Mouse (Mus musculus): ENCODE measurements around the gene B9d2. TPM values are rescaled to one million over a fixed set of nuclear protein-coding genes. Genes with fewer than 3 reads are reported as not detected.

Gene B9d2
- polyA plus RNA-seq, 1 experiment from 2014 or later = 41.3 TPM

DNA sequence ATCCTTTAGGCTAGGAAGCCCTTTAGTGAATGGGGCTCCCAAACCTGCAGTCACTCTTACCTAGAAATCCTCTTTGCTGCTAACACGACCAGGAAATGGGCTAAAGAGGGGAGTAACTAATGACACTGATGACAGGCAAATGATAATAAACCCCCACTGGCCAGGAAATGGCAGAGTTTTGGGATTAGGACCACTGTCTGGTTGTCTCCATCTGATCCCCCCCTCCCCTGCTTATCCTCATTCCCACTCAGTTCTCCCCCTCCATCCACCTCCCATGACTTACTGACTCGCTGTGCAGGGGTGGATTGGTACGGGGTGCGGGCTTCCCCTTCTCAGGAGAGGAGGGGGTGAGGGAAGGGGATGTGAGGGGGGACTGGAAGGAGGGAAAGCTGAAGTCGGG is 9.5 kb downstream of the B9d2 start:
- H3K9me3 ChIP-seq (ENCODE audit: control insufficient read depth, low read length) = no peaks in the 10 kb centered on the region
- H3K9ac ChIP-seq (replicated peaks; ENCODE audit: low read depth, low read length) = no peak overlapping the region
- peaks cover 32% of the 10 kb centered on the region for H3K4me1 ChIP-seq (replicated peaks; ENCODE audit: control insufficient read depth, insufficient read depth, low read length)
- no peaks in the 10 kb centered on the region for H3K36me3 ChIP-seq (ENCODE audit: control insufficient read depth, insufficient read depth)
- H3K27ac ChIP-seq (ENCODE audit: low read length) = no peak overlapping the region
- 31% methylated on average over 5 of the region's 5 CpGs for WGBS
- H3K27me3 ChIP-seq (replicated peaks; ENCODE audit: control insufficient read depth, insufficient read depth, low read length) = peaks cover 61% of the 10 kb centered on the region
- no peak for ATAC-seq
- H3K4me3 ChIP-seq (replicated peaks; ENCODE audit: low read length) = no peak overlapping the region
- no peak overlapping the region for H3K4me2 ChIP-seq (ENCODE audit: low read length)

DNA sequence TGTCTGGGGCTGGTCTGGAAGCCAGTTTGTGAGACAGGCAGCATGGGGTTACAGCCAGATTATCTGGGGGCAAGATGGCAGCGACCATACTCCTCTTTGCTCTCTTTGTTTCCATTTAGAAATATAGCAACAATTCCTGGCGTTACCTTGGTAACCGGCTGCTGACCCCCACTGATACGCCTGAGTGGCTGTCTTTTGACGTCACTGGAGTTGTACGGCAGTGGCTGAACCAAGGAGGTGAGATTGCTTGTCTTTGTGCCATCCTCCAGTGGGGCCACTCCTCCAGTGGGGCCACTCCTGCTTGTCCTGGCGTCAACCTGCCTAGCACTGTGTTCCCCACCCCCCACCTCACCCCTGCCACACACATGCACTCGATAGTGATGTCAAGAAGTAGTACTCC is 13.5 kb downstream of the B9d2 start:
- Histone ChIP-seq H3K4me3 (replicated peaks; ENCODE audit: low read length) (no peak overlapping the region), H3K27me3 (replicated peaks; ENCODE audit: control insufficient read depth, insufficient read depth, low read length) (peaks cover 31% of the 10 kb centered on the region), H3K4me2 (ENCODE audit: low read length) (no peak overlapping the region), H3K36me3 (ENCODE audit: control insufficient read depth, insufficient read depth) (no peaks in the 10 kb centered on the region), H3K4me1 (replicated peaks; ENCODE audit: control insufficient read depth, insufficient read depth, low read length) (peaks cover 5% of the 10 kb centered on the region), H3K9ac (replicated peaks; ENCODE audit: low read depth, low read length) (no peak overlapping the region), H3K27ac (ENCODE audit: low read length) (no peak overlapping the region), H3K9me3 (ENCODE audit: control insufficient read depth, low read length) (no peaks in the 10 kb centered on the region)
- ATAC-seq = peak; percentile 45; the same call in 1 of the 2 replicates
- 43% methylated on average over 8 of the region's 8 CpGs for WGBS

DNA sequence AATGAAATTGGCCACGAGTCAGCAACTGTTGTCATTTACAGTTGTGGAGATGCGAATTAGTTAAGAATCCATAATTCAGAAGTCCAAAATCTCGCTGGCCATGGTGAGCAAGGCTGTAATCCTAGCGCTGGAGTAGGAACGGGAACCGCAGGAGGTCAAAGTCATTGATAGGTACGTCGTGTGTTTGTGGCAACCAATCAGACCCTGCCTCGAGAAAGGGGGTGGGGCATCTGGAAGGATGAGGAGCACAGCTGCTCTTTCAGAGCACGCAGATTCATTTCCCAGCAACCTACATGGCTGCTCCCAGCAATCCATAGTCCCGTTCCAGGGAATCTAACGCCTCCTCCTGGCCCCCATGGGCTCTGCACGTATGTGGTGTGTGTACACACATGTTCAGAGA is 19.3 kb downstream of the B9d2 start:
- ATAC-seq = no peak
- no peak overlapping the region for H3K4me2 ChIP-seq (ENCODE audit: low read length)
- 0 out of 2 replicates have a peak, but pooled peaks cover 7% of the 10 kb centered on the region for H3K27me3 ChIP-seq (replicated peaks; ENCODE audit: control insufficient read depth, insufficient read depth, low read length)
- H3K4me1 ChIP-seq (replicated peaks; ENCODE audit: control insufficient read depth, insufficient read depth, low read length) = peaks cover 4% of the 10 kb centered on the region
- H3K9ac ChIP-seq (replicated peaks; ENCODE audit: low read depth, low read length) = no peak overlapping the region
- H3K9me3 ChIP-seq (ENCODE audit: control insufficient read depth, low read length) = peaks cover 5% of the 10 kb centered on the region
- no peaks in the 10 kb centered on the region for H3K36me3 ChIP-seq (ENCODE audit: control insufficient read depth, insufficient read depth)
- WGBS = 54% methylated on average over 13 of the region's 13 CpGs
- no peak overlapping the region for H3K4me3 ChIP-seq (replicated peaks; ENCODE audit: low read length)
- no peak overlapping the region for H3K27ac ChIP-seq (ENCODE audit: low read length)

DNA sequence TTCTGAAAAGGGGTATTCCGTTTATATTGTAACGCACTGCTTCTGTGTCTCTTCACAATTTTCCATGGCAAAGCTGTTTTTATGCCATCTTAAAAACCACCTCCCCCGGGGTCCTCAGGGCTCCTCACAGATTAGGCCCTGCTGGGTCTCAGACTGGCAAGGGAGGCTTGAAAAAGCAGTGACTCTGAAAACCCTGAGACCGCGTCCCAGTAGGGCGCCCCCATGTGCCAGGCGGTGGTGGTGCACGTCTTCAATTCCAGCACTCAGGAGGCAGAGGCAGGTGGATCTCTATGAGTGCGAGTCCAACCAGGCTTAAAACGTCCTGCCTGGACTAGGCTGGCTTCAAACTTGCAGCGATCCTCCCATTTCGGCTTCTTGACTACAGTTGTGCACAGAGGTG is 20.2 kb downstream of the B9d2 start:
- Histone ChIP-seq H3K4me3 (replicated peaks; ENCODE audit: low read length) (no peak overlapping the region), H3K4me1 (replicated peaks; ENCODE audit: control insufficient read depth, insufficient read depth, low read length) (peaks cover 6% of the 10 kb centered on the region), H3K27ac (ENCODE audit: low read length) (no peak overlapping the region), H3K4me2 (ENCODE audit: low read length) (no peak overlapping the region), H3K36me3 (ENCODE audit: control insufficient read depth, insufficient read depth) (no peaks in the 10 kb centered on the region), H3K9me3 (ENCODE audit: control insufficient read depth, low read length) (peaks cover 5% of the 10 kb centered on the region), H3K9ac (replicated peaks; ENCODE audit: low read depth, low read length) (no peak overlapping the region), H3K27me3 (replicated peaks; ENCODE audit: control insufficient read depth, insufficient read depth, low read length) (0 out of 2 replicates have a peak, but pooled peaks cover 5% of the 10 kb centered on the region)
- ATAC-seq = no peak
- WGBS = 81% methylated on average over 12 of the region's 12 CpGs

DNA sequence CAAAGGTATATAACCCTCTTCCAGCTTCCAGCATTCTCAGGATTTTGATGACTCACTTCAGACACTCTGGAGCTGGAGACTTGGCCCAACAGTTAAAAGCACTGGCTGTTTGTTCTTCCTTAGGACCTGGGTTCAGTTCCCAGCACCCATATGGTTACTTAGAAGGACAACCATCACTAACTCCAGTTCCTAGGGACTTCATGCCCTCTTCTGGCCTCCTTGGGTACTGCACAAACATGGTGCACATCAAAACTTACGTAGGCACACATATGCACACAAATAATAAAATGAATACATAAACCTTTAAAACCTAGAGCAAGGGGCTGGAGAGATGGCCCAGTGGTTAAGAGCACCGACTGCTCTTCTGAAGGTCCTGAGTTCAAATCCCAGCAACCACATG is 21.8 kb downstream of the B9d2 start:
- Histone ChIP-seq H3K9me3 (ENCODE audit: control insufficient read depth, low read length) (peaks cover 5% of the 10 kb centered on the region), H3K36me3 (ENCODE audit: control insufficient read depth, insufficient read depth) (no peaks in the 10 kb centered on the region), H3K4me2 (ENCODE audit: low read length) (no peak overlapping the region), H3K9ac (replicated peaks; ENCODE audit: low read depth, low read length) (no peak overlapping the region), H3K4me1 (replicated peaks; ENCODE audit: control insufficient read depth, insufficient read depth, low read length) (peaks cover 6% of the 10 kb centered on the region), H3K4me3 (replicated peaks; ENCODE audit: low read length) (no peak overlapping the region), H3K27me3 (replicated peaks; ENCODE audit: control insufficient read depth, insufficient read depth, low read length) (0 out of 2 replicates have a peak, but pooled peaks cover 5% of the 10 kb centered on the region), H3K27ac (ENCODE audit: low read length) (no peak overlapping the region)
- ATAC-seq = no peak
- 98% methylated on average over 2 of the region's 2 CpGs for WGBS

DNA sequence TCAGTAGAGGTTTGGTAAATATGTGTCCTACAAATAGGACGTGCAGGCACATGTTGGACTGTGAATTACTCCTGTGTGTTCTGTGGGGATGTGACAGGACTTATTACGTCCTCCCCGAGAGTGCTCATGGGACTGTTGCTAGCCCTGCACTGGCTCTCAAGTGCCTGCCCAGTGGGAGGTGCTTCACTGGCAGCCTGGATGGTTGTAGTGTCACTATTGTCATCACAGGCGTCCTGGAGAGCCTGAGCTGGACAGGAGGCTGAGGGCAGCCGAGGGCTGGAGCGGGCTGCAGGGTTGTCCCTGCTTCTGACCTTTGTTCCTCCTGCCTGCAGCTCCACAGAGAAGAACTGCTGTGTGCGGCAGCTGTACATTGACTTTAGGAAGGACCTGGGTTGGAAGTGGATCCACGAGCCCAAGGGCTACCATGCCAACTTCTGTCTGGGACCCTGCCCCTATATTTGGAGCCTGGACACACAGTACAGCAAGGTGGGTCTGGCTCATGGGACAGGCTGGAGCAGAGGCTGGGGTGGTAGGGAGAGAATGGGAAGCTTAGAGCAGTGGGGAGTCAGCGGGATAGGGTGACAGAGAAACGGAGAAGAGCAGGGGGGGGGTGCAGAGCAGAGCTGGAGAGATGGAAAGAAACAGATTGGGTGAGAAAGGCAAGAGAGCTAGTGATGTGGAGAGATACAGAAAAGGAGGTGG is 23.4 kb downstream of the B9d2 start:
- Histone ChIP-seq H3K4me3 (replicated peaks; ENCODE audit: low read length) (no peak overlapping the region), H3K4me2 (ENCODE audit: low read length) (peak overlapping the region; percentile 62; the same call in 1 of the 2 replicates), H3K9ac (replicated peaks; ENCODE audit: low read depth, low read length) (no peak overlapping the region), H3K4me1 (replicated peaks; ENCODE audit: control insufficient read depth, insufficient read depth, low read length) (peaks cover 6% of the 10 kb centered on the region), H3K27ac (ENCODE audit: low read length) (no peak overlapping the region), H3K36me3 (ENCODE audit: control insufficient read depth, insufficient read depth) (no peaks in the 10 kb centered on the region), H3K9me3 (ENCODE audit: control insufficient read depth, low read length) (peaks cover 5% of the 10 kb centered on the region), H3K27me3 (replicated peaks; ENCODE audit: control insufficient read depth, insufficient read depth, low read length) (0 out of 2 replicates have a peak, but pooled peaks cover 5% of the 10 kb centered on the region)
- 23% methylated on average over 10 of the region's 10 CpGs for WGBS
- no peak for ATAC-seq

DNA sequence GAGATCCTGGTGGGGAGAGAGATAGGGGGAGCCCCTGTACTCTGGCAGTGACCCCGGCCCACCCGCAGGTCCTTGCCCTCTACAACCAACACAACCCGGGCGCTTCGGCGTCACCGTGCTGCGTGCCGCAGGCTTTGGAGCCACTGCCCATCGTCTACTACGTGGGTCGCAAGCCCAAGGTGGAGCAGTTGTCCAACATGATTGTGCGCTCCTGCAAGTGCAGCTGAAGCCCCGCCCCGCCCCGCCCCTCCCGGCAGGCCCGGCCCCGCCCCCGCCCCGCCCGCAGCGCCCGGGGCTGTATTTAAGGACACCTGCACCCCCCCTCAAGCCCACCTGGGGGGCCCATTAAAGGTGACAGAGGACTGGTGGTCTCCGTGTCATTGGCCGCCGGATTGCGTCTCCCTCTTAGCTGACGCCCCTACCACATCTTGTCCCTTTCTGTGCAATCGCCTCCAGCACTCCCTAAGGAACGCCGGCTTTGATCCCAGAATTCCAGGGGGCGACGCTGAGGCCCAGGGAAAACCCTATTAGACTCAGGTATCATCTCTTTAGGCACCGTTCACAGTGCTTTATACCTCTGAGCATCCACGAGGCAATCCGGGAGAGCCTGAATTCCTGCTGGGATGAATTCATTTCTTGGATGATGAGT is 24.3 kb downstream of the B9d2 start:
- Histone ChIP-seq H3K4me1 (replicated peaks; ENCODE audit: control insufficient read depth, insufficient read depth, low read length) (peaks cover 6% of the 10 kb centered on the region), H3K9ac (replicated peaks; ENCODE audit: low read depth, low read length) (peak overlapping the region; percentile 49; the same call in 1 of the 2 replicates), H3K9me3 (ENCODE audit: control insufficient read depth, low read length) (peaks cover 5% of the 10 kb centered on the region), H3K27me3 (replicated peaks; ENCODE audit: control insufficient read depth, insufficient read depth, low read length) (0 out of 2 replicates have a peak, but pooled peaks cover 5% of the 10 kb centered on the region), H3K27ac (ENCODE audit: low read length) (no peak overlapping the region), H3K36me3 (ENCODE audit: control insufficient read depth, insufficient read depth) (no peaks in the 10 kb centered on the region), H3K4me3 (replicated peaks; ENCODE audit: low read length) (peak overlapping the region; percentile 40), H3K4me2 (ENCODE audit: low read length) (peak overlapping the region; percentile 62)
- 3% methylated on average over 35 of the region's 37 CpGs for WGBS
- ATAC-seq = peak; percentile 62

DNA sequence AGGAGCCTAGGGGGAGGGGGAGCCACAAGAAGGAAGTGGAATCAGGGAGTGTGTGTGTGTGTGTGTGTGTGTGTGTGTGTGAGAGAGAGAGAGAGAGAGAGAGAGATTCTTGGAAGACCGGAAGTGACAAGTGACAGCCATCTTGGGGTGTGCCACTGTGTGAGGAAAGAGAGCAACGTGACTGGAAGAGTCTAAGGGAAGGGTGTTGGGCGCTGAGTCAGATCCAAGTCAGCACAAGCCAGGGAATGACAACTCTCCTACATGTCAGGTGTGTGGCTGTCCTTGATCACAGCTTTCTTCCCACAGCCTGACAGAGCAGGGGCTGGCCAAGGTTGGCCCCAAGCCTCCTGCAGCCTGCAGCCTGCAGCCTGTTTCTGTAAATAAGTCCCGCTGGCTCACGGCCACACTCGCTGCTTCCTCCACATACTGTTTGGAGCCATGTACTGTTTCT is 25.2 kb downstream of the B9d2 start:
- Histone ChIP-seq H3K4me3 (replicated peaks; ENCODE audit: low read length) (no peak overlapping the region), H3K27ac (ENCODE audit: low read length) (no peak overlapping the region), H3K36me3 (ENCODE audit: control insufficient read depth, insufficient read depth) (no peaks in the 10 kb centered on the region), H3K4me1 (replicated peaks; ENCODE audit: control insufficient read depth, insufficient read depth, low read length) (peaks cover 16% of the 10 kb centered on the region), H3K9me3 (ENCODE audit: control insufficient read depth, low read length) (peaks cover 5% of the 10 kb centered on the region), H3K27me3 (replicated peaks; ENCODE audit: control insufficient read depth, insufficient read depth, low read length) (0 out of 2 replicates have a peak, but pooled peaks cover 5% of the 10 kb centered on the region), H3K9ac (replicated peaks; ENCODE audit: low read depth, low read length) (no peak overlapping the region), H3K4me2 (ENCODE audit: low read length) (no peak overlapping the region)
- ATAC-seq = 0 out of 2 replicates have a peak, but pooled peaks have one; percentile 18
- WGBS = 56% methylated on average over 6 of the region's 6 CpGs

DNA sequence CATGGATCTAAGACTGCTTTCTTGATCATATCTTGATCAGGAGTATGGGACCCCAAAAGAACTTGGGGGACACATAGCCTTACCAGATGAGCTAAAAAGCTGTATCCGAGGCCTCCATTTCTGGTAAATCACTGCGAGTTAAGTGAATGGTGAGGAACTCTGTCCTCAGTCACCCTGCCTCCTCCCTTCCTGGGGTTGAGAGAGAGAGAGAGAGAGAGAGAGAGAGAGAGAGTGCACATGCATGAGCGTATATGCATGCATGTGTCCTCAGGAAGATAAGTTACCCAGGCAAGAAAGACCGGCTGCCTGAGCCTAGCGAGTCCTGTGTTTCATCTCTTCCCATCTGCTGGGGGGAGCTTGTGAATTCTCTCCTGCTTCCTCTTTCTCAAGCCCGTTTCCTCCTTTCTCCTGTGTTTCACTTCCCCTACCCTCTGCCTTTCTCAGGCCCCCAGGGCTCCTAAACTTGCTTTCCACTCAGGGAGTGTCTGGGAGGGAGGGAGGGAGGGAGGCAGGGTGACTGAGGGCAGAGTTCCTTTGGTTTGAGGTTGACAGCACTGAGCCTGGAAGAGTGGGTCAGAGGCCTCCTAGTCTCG is 26.1 kb downstream of the B9d2 start:
- Histone ChIP-seq H3K27ac (ENCODE audit: low read length) (no peak overlapping the region), H3K27me3 (replicated peaks; ENCODE audit: control insufficient read depth, insufficient read depth, low read length) (0 out of 2 replicates have a peak, but pooled peaks cover 5% of the 10 kb centered on the region), H3K9me3 (ENCODE audit: control insufficient read depth, low read length) (peaks cover 5% of the 10 kb centered on the region), H3K4me2 (ENCODE audit: low read length) (no peak overlapping the region), H3K4me3 (replicated peaks; ENCODE audit: low read length) (no peak overlapping the region), H3K4me1 (replicated peaks; ENCODE audit: control insufficient read depth, insufficient read depth, low read length) (peaks cover 16% of the 10 kb centered on the region), H3K36me3 (ENCODE audit: control insufficient read depth, insufficient read depth) (no peaks in the 10 kb centered on the region), H3K9ac (replicated peaks; ENCODE audit: low read depth, low read length) (no peak overlapping the region)
- WGBS = 62% methylated on average over 7 of the region's 7 CpGs
- no peak for ATAC-seq
